ENCODE assay signal across 13 mouse cellular contexts in genomic region chr6:101269335-101270094, GRCm38 (mm10).
DNase-seq lines count a peak whose midpoint lies in the region; ATAC-seq and TF ChIP-seq lines count a peak whose summit lies in the region.
"Had no signal": no experiment of that assay in that cellular context is flagged by ENCODE, and none has a peak within 500 bp of the region (broad histone marks: within the 10 kb centered on the region; RNA-seq: fewer than 3 reads in every experiment).

No protein-coding gene starts in this region.

- no peak for DNase-seq in heart, adult 2 months
- no peak for DNase-seq in lung, postnatal 36 days
- no peak for DNase-seq in spleen, adult 18-20 months
- DNase-seq in embryo, embryonic 9.5 days (ENCODE audit: extremely low spot score), result no peak
- DNase-seq: cerebellum, adult 2 months; embryo, embryonic 11 days; heart, postnatal 14 days; lung, postnatal 4 days had no signal

- no peak for TF ChIP-seq CTCF in heart, adult 2 months (IDR thresholded peaks at IDR 0.05)

- H3K36me3 ChIP-seq in heart, embryonic 15.5 days, result no peaks in the 10 kb centered on the region
- no peaks in the 10 kb centered on the region for H3K36me3 ChIP-seq in heart, adult 2 months (ENCODE audit: control insufficient read depth, insufficient read depth, low read length)
- H3K36me3 ChIP-seq in lung, embryonic 15.5 days, result no peaks in the 10 kb centered on the region
- H3K36me3 ChIP-seq in embryonic facial prominence, embryonic 13.5 days, result 0 out of 2 replicates have a peak, but pooled peaks cover 3% of the 10 kb centered on the region
- H3K36me3 ChIP-seq in limb, embryonic 15.5 days, result 0 out of 2 replicates have a peak, but pooled peaks cover 2% of the 10 kb centered on the region

- TF ChIP-seq EP300 in heart, adult 2 months (IDR thresholded peaks at IDR 0.05; ENCODE audit: insufficient read depth, low read depth, low read length), result no peak

- H3K27ac ChIP-seq in heart, embryonic 15.5 days, result peak overlapping the region; percentile 85
- H3K27ac ChIP-seq in heart, adult 2 months, result no peak overlapping the region
- peak overlapping the region; percentile 19; the same call in 1 of the 2 replicates for H3K27ac ChIP-seq in lung, embryonic 15.5 days
- peak overlapping the region; percentile 66 for H3K27ac ChIP-seq in embryonic facial prominence, embryonic 13.5 days
- H3K27ac ChIP-seq in limb, embryonic 15.5 days, result peak overlapping the region; percentile 34; the same call in 1 of the 2 replicates

- H3K9me3 ChIP-seq in heart, embryonic 15.5 days (replicated peaks), result no peaks in the 10 kb centered on the region
- H3K9me3 ChIP-seq in lung, embryonic 15.5 days, result no peaks in the 10 kb centered on the region
- H3K9me3 ChIP-seq in embryonic facial prominence, embryonic 13.5 days, result no peaks in the 10 kb centered on the region
- H3K9me3 ChIP-seq in limb, embryonic 15.5 days, result no peaks in the 10 kb centered on the region

- H3K4me1 ChIP-seq in heart, embryonic 15.5 days (replicated peaks), result peaks cover 89% of the 10 kb centered on the region
- H3K4me1 ChIP-seq in heart, adult 2 months (ENCODE audit: control insufficient read depth, insufficient read depth, low read length), result peaks cover 2% of the 10 kb centered on the region
- H3K4me1 ChIP-seq in lung, embryonic 15.5 days, result peaks cover 78% of the 10 kb centered on the region
- peaks cover 70% of the 10 kb centered on the region for H3K4me1 ChIP-seq in embryonic facial prominence, embryonic 13.5 days
- H3K4me1 ChIP-seq in limb, embryonic 15.5 days, result peaks cover 51% of the 10 kb centered on the region

- no peaks in the 10 kb centered on the region for H3K79me2 ChIP-seq in heart, adult 2 months (replicated peaks; ENCODE audit: control insufficient read depth, insufficient read depth, low read length)

- no peak for ATAC-seq in heart, embryonic 15.5 days (replicated peaks; ENCODE audit: insufficient number of reproducible peaks, insufficient read depth, low FRiP score, low read depth)
- no peak for ATAC-seq in lung, embryonic 15.5 days (ENCODE audit: borderline replicate concordance, extremely low read depth, low FRiP score, low TSS enrichment)
- ATAC-seq in embryonic facial prominence, embryonic 13.5 days (ENCODE audit: insufficient number of reproducible peaks, insufficient read depth, low FRiP score, low TSS enrichment, low read depth), result no peak
- no peak for ATAC-seq in limb, embryonic 15.5 days (ENCODE audit: insufficient number of reproducible peaks, low FRiP score, low TSS enrichment, low read depth)
- ATAC-seq: forebrain, embryonic 14.5 days had no signal

- 63% methylated on average over 10 of the region's 10 CpGs for WGBS in heart, embryonic 15.5 days
- 50% methylated on average over 10 of the region's 10 CpGs for WGBS in heart, adult 2 months
- WGBS in lung, embryonic 15.5 days, result 56% methylated on average over 10 of the region's 10 CpGs
- 37% methylated on average over 10 of the region's 10 CpGs for WGBS in embryonic facial prominence, embryonic 13.5 days
- WGBS in limb, embryonic 15.5 days, result 30% methylated on average over 10 of the region's 10 CpGs

- H3K27me3 ChIP-seq in heart, embryonic 15.5 days, result no peaks in the 10 kb centered on the region
- no peaks in the 10 kb centered on the region for H3K27me3 ChIP-seq in heart, adult 2 months (ENCODE audit: control insufficient read depth, insufficient read depth, low read length)
- no peaks in the 10 kb centered on the region for H3K27me3 ChIP-seq in lung, embryonic 15.5 days
- no peaks in the 10 kb centered on the region for H3K27me3 ChIP-seq in embryonic facial prominence, embryonic 13.5 days
- no peaks in the 10 kb centered on the region for H3K27me3 ChIP-seq in limb, embryonic 15.5 days

- no peak overlapping the region for H3K4me3 ChIP-seq in heart, embryonic 15.5 days
- no peak overlapping the region for H3K4me3 ChIP-seq in heart, adult 2 months
- H3K4me3 ChIP-seq in lung, embryonic 15.5 days, result no peak overlapping the region
- H3K4me3 ChIP-seq in embryonic facial prominence, embryonic 13.5 days, result no peak overlapping the region
- H3K4me3 ChIP-seq in limb, embryonic 15.5 days, result no peak overlapping the region

- intact Hi-C loops in heart, adult 2 months (cut with DNase I), result loop anchor here (2.0 to 10.0 kb wide), 4 partner anchors 58 to 595 kb away; partner anchors contain the start of genes Pdzrn3 and Shq1

- no peak overlapping the region for H3K9ac ChIP-seq in heart, embryonic 15.5 days
- H3K9ac ChIP-seq in heart, adult 2 months (ENCODE audit: low read depth, low read length), result no peak overlapping the region
- no peak overlapping the region for H3K9ac ChIP-seq in lung, embryonic 15.5 days
- H3K9ac ChIP-seq in embryonic facial prominence, embryonic 13.5 days, result no peak overlapping the region
- H3K9ac ChIP-seq in limb, embryonic 15.5 days, result no peak overlapping the region

- TF ChIP-seq POLR2A in heart, adult 2 months (IDR thresholded peaks at IDR 0.05; ENCODE audit: insufficient read depth, low read depth, low read length), result no peak

- H3K4me2 ChIP-seq in heart, embryonic 15.5 days, result no peak overlapping the region
- no peak overlapping the region for H3K4me2 ChIP-seq in lung, embryonic 15.5 days
- no peak overlapping the region for H3K4me2 ChIP-seq in embryonic facial prominence, embryonic 13.5 days
- no peak overlapping the region for H3K4me2 ChIP-seq in limb, embryonic 15.5 days
